Mouse (Mus musculus) forebrain, embryonic 13.5 days (tissue): ENCODE results near the gene Mgat1. TPM values are rescaled to one million over a fixed set of nuclear protein-coding genes. Genes with fewer than 3 reads are reported as not detected.
A peak's percentile ranks its signal among the peaks of the same experiment; 100 is the strongest.
"Not testable (repeated sequence)": the region's sequence is repeated elsewhere in the genome, so short reads cannot be mapped to it uniquely, and the experiment has no call there.

Experiments
- ATAC-seq: fragments of 200-750 bp; cut with Nextera tagmentation; 2 replicates; pipeline ENCODE4 v1.8.0; 2017
- H3K27ac ChIP-seq: fragments of 300-500 bp; sonication (generic); 2 replicates; pipeline ENCODE4 v1.5.1; 2015; ENCODE audit warnings: inconsistent platforms, mild to moderate bottlenecking, moderate library complexity
- H3K27me3 ChIP-seq: fragments of 300-500 bp; sonication (generic); 2 replicates; pipeline ENCODE4 v1.6.1; 2015; ENCODE audit warnings: mild to moderate bottlenecking, inconsistent platforms
- H3K36me3 ChIP-seq: fragments of 300-500 bp; sonication (generic); 2 replicates; pipeline ENCODE4 v1.6.1; 2015; ENCODE audit warnings: mild to moderate bottlenecking, inconsistent platforms; ENCODE audit not compliant: poor library complexity, severe bottlenecking
- H3K4me1 ChIP-seq: fragments of 300-500 bp; sonication (generic); 2 replicates; pipeline ENCODE4 v1.6.1; 2015; ENCODE audit warnings: inconsistent platforms
- H3K4me2 ChIP-seq: fragments of 300-500 bp; sonication (generic); 2 replicates; pipeline ENCODE4 v1.6.1; 2015; ENCODE audit warnings: inconsistent platforms, mild to moderate bottlenecking, moderate library complexity
- H3K4me3 ChIP-seq: fragments of 300-500 bp; sonication (generic); 2 replicates; pipeline ENCODE4 v1.5.1; 2015; ENCODE audit warnings: mild to moderate bottlenecking, inconsistent platforms
- H3K9ac ChIP-seq: fragments of 300-500 bp; sonication (generic); 2 replicates; pipeline ENCODE4 v1.6.1; 2015; ENCODE audit warnings: mild to moderate bottlenecking, inconsistent platforms
- H3K9me3 ChIP-seq: fragments of 300-500 bp; sonication (generic); replicated peaks from 2 replicates; pipeline ENCODE4 v1.6.1; 2016; ENCODE audit warnings: inconsistent platforms
- WGBS: fragments of 180-500 bp; shearing (Covaris S2); methylation state at CpG from one replicate; pipeline ENCODE4 v1.1.7; 2015; 5-methylcytosine and 5-hydroxymethylcytosine counted together
- polyA plus RNA-seq: library from polyadenylated mRNA; unstranded; fragments of >200 nt; fragmentation: Nextera tagmentation; extraction: Ambion mirVana; gene quantifications from 2 replicates; pipeline ENCODE4 v1.2.1, GENCODE M21; 2015

Gene Mgat1
- polyA plus RNA-seq, result 25.5 and 30.6 TPM in 2 replicates

GRCm38 (mm10) chr11:49243727-49244594 is at the start of gene Mgat1:
Gene Mgat1 (plus strand): TSS chr11:49244191.
- peak within 1 kb of the TSS; percentile 78 for H3K9ac ChIP-seq
- H3K9me3 ChIP-seq, result no peaks in the 10 kb centered on the region
- H3K4me1 ChIP-seq, result peaks cover 28% of the 10 kb centered on the region
- H3K36me3 ChIP-seq, result no peaks in the 10 kb centered on the region
- peak within 1 kb of the TSS; percentile 69 for H3K4me2 ChIP-seq
- peak; percentile 96 for ATAC-seq
- WGBS, result under 1% methylated on average over 56 of the region's 60 CpGs
- no peaks in the 10 kb centered on the region for H3K27me3 ChIP-seq
- H3K4me3 ChIP-seq, result peak within 1 kb of the TSS; percentile 65
- H3K27ac ChIP-seq, result peak within 1 kb of the TSS; percentile 92

- not testable (repeated sequence) for H3K27me3 ChIP-seq, H3K9me3 ChIP-seq, H3K27ac ChIP-seq, ATAC-seq, H3K4me1 ChIP-seq, H3K4me2 ChIP-seq, H3K36me3 ChIP-seq, H3K9ac ChIP-seq, H3K4me3 ChIP-seq
- WGBS, result 91% methylated on average over 9 of the region's 9 CpGs
Measured at GRCm38 (mm10) chr11:49194771-49195170, 49.2 kb upstream of the Mgat1 start.

- H3K27ac ChIP-seq, result no peak overlapping the region
- H3K4me3 ChIP-seq, result no peak overlapping the region
- no peak overlapping the region for H3K9ac ChIP-seq
- no peaks in the 10 kb centered on the region for H3K27me3 ChIP-seq
- no peak for ATAC-seq
- no peaks in the 10 kb centered on the region for H3K9me3 ChIP-seq
- 93% methylated on average over 7 of the region's 7 CpGs for WGBS
- H3K36me3 ChIP-seq, result no peaks in the 10 kb centered on the region
- H3K4me2 ChIP-seq, result no peak overlapping the region
- H3K4me1 ChIP-seq, result no peaks in the 10 kb centered on the region
Measured at GRCm38 (mm10) chr11:49195819-49196322, 48.1 kb upstream of the Mgat1 start.

GRCm38 (mm10) chr11:49200666-49201065 is 43.3 kb upstream of the Mgat1 start:
- Histone ChIP-seq H3K36me3 (no peaks in the 10 kb centered on the region), H3K4me1 (peaks cover 21% of the 10 kb centered on the region), H3K4me3 (no peak overlapping the region), H3K9me3 (no peaks in the 10 kb centered on the region), H3K27me3 (no peaks in the 10 kb centered on the region), H3K27ac (no peak overlapping the region), H3K9ac (no peak overlapping the region), H3K4me2 (no peak overlapping the region)
- no peak for ATAC-seq

- peaks cover 21% of the 10 kb centered on the region for H3K4me1 ChIP-seq
- H3K27me3 ChIP-seq, result no peaks in the 10 kb centered on the region
- no peak overlapping the region for H3K27ac ChIP-seq
- no peak for ATAC-seq
- no peak overlapping the region for H3K4me3 ChIP-seq
- H3K36me3 ChIP-seq, result peaks cover under 1% of the 10 kb centered on the region; the same call in 1 of the 2 replicates
- H3K4me2 ChIP-seq, result no peak overlapping the region
- no peak overlapping the region for H3K9ac ChIP-seq
- H3K9me3 ChIP-seq, result no peaks in the 10 kb centered on the region
Measured at GRCm38 (mm10) chr11:49201142-49201541, 42.8 kb upstream of the Mgat1 start.

- peaks cover 7% of the 10 kb centered on the region; the same call in 1 of the 2 replicates for H3K36me3 ChIP-seq
- H3K9ac ChIP-seq, result peak overlapping the region; percentile 98
- peak overlapping the region; percentile 67 for H3K4me2 ChIP-seq
- H3K27me3 ChIP-seq, result no peaks in the 10 kb centered on the region
- no peak for ATAC-seq
- peaks cover 25% of the 10 kb centered on the region for H3K4me1 ChIP-seq
- H3K4me3 ChIP-seq, result peak overlapping the region; percentile 91
- 52% methylated on average over 2 of the region's 2 CpGs for WGBS
- H3K9me3 ChIP-seq, result no peaks in the 10 kb centered on the region
- H3K27ac ChIP-seq, result no peak overlapping the region; the same call in 1 of the 2 replicates
Measured at GRCm38 (mm10) chr11:49202071-49202470, 41.9 kb upstream of the Mgat1 start.

GRCm38 (mm10) chr11:49202523-49203061 is 41.4 kb upstream of the Mgat1 start:
- peak overlapping the region; percentile 91 for H3K4me3 ChIP-seq
- WGBS, result 3% methylated on average over 10 of the region's 10 CpGs
- ATAC-seq, result peak; percentile 14; the same call in 1 of the 2 replicates
- peak overlapping the region; percentile 98 for H3K27ac ChIP-seq
- H3K27me3 ChIP-seq, result no peaks in the 10 kb centered on the region
- H3K9ac ChIP-seq, result peak overlapping the region; percentile 98
- peak overlapping the region; percentile 67 for H3K4me2 ChIP-seq
- H3K9me3 ChIP-seq, result no peaks in the 10 kb centered on the region
- peaks cover 7% of the 10 kb centered on the region; the same call in 1 of the 2 replicates for H3K36me3 ChIP-seq
- H3K4me1 ChIP-seq, result peaks cover 25% of the 10 kb centered on the region

- Histone ChIP-seq H3K27ac (peak within 1 kb of the TSS; percentile 98), H3K4me1 (peaks cover 26% of the 10 kb centered on the region), H3K4me3 (peak within 1 kb of the TSS; percentile 91), H3K9me3 (no peaks in the 10 kb centered on the region), H3K9ac (peak within 1 kb of the TSS; percentile 98), H3K4me2 (peak within 1 kb of the TSS; percentile 67), H3K36me3 (peaks cover 7% of the 10 kb centered on the region; the same call in 1 of the 2 replicates), H3K27me3 (no peaks in the 10 kb centered on the region)
- ATAC-seq, result peak; percentile 95
- under 1% methylated on average over 47 of the region's 47 CpGs for WGBS
Measured at GRCm38 (mm10) chr11:49203129-49203768, 40.7 kb upstream of the Mgat1 start, which contains the start of gene Zfp62. Gene Zfp62 (plus strand): TSS chr11:49203292.

- H3K4me1 ChIP-seq, result peaks cover 33% of the 10 kb centered on the region
- WGBS, result 0% methylated on average over 24 of the region's 24 CpGs
- peak overlapping the region; percentile 91 for H3K4me3 ChIP-seq
- H3K9me3 ChIP-seq, result no peaks in the 10 kb centered on the region
- H3K9ac ChIP-seq, result peak overlapping the region; percentile 98
- peak overlapping the region; percentile 98 for H3K27ac ChIP-seq
- ATAC-seq, result peak; percentile 75
- H3K4me2 ChIP-seq, result peak overlapping the region; percentile 67
- H3K36me3 ChIP-seq, result peaks cover 7% of the 10 kb centered on the region; the same call in 1 of the 2 replicates
- no peaks in the 10 kb centered on the region for H3K27me3 ChIP-seq
Measured at GRCm38 (mm10) chr11:49203771-49204497, 40.1 kb upstream of the Mgat1 start.

GRCm38 (mm10) chr11:49205080-49205590 is 38.9 kb upstream of the Mgat1 start:
- ATAC-seq, result no peak
- 90% methylated on average over 6 of the region's 6 CpGs for WGBS
- Histone ChIP-seq H3K9ac (no peak overlapping the region), H3K4me1 (peaks cover 36% of the 10 kb centered on the region), H3K4me2 (peak overlapping the region; percentile 67), H3K27ac (no peak overlapping the region), H3K9me3 (no peaks in the 10 kb centered on the region), H3K4me3 (peak overlapping the region; percentile 91), H3K36me3 (peaks cover 7% of the 10 kb centered on the region; the same call in 1 of the 2 replicates), H3K27me3 (no peaks in the 10 kb centered on the region)

GRCm38 (mm10) chr11:49207495-49207894 is 36.5 kb upstream of the Mgat1 start:
- 100% methylated on average over 1 of the region's 1 CpGs for WGBS
- ATAC-seq, result no peak
- Histone ChIP-seq H3K9ac (no peak overlapping the region), H3K9me3 (no peaks in the 10 kb centered on the region), H3K27me3 (no peaks in the 10 kb centered on the region), H3K4me3 (no peak overlapping the region), H3K36me3 (peaks cover 15% of the 10 kb centered on the region), H3K4me1 (peaks cover 29% of the 10 kb centered on the region), H3K27ac (no peak overlapping the region), H3K4me2 (no peak overlapping the region)
